Mouse (Mus musculus) regulatory T cell (primary cell): ENCODE results near the gene Angptl2.

Source experiments
- in situ Hi-C: fragments of 300-600 bp; cut with MboI, MseI; formaldehyde crosslinking; loops from one replicate; pipeline ENCODE4 v1.15.1; 2025; ENCODE audit warnings: high pct_unique_total_duplicates

Gene Angptl2

DNA sequence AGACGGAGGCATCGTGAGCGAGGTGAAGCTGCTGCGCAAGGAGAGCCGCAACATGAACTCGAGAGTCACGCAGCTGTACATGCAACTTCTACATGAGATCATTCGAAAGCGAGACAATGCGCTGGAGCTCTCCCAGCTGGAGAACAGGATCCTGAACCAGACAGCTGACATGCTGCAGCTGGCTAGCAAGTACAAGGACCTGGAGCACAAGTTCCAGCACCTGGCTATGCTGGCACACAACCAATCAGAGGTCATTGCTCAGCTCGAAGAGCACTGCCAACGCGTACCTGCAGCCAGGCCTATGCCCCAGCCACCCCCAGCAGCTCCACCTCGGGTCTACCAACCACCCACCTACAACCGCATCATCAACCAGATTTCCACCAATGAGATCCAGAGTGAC lies 12.7 kb downstream of the Angptl2 start:
- in situ Hi-C loops = no loop called here

DNA sequence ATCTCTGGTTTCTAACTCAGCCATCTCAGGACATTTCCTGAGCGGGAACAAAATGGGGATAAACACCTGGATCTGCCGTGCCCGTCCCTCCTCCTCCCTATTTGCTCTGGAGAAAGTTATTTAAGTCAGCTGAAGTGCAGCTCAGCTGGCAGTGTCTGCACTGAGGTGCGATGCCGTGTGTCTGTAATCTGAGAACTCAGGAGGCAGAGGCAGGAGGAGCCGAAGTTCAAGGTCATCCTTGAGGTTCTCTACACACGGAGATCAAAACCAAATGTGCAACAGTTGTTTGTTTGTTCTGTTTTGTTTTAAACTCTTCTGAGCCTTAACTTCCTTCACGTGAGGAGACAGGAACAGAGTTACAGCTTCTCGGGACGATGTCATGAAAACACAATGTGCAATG lies 14.8 kb downstream of the Angptl2 start:
- in situ Hi-C loops = no loop called here

DNA sequence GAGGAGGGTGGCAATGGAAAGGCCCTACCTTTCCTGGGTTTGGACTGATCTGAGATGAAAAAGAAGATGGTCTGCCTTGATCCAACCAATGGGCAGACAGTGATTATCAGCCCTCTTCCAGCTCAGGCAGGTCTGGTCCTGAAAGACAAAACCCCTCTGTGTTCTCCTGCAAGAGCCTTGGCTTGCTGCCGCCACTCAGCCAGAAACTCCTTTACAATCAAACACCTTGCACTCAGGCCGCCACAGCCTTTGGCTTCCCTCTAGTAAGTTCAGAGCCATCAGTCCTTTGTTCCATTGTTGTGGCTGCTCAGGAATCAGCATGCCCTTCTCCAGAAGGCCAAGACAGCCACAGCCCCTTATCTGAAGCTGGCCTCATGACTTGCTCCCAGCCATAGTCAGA lies 15.9 kb downstream of the Angptl2 start:
- in situ Hi-C loops = no loop called here

DNA sequence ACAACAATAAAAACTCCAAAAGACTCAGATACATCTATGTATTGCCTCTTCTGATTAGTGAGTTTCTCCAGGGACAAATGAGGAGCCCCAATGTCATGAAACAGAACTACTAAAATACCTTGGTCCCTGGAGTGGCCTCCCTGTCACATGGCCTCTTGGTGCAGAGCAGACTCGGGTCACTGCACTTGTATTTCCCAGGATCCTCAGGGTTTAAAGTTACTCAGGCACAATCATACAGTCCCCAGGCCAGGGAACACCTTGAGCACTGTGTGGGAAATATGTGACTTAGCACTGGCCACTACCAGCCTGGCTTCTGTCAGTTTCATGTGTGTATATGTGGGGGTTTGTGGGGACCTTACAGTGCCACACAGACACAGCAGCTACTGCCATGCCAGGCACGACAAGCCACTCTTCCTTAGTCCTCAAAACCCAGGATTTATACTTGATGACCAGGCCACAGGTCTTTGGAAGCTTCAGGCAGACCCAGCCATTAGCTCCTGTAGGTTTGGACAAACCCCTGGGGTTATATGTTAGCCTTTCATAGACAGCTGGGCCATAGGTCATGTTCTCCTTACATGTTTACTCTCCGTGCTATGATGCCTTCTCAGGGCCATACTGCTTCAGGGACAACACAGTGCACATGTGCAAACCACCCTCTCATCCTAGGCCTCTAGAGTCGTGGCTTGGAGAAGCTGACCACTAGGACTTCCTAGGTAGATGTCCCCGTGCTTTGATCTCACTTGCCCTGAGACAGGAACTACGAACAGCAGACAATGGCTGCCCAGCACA lies 17.1 kb downstream of the Angptl2 start:
- in situ Hi-C loops = no loop called here

DNA sequence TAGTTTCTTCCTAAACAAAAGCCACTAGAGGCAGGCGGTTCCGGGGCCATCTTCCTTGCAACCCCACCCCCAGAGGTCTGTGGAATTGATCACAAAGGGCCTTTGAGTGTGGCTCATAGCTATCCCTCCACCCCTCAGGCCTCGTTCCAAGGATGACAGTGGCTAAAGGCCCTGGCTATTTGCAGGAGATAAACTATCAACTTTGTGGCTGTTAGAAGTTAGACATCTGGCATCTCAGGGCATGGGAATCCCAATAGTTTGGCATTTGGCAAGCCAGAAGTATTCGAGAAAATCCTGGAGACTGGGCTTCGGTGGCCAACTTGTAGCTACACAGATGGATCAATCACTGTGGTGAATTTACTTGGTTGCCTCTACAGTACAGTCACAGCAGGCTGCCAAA lies 18.0 kb downstream of the Angptl2 start:
- in situ Hi-C loops = no loop called here

DNA sequence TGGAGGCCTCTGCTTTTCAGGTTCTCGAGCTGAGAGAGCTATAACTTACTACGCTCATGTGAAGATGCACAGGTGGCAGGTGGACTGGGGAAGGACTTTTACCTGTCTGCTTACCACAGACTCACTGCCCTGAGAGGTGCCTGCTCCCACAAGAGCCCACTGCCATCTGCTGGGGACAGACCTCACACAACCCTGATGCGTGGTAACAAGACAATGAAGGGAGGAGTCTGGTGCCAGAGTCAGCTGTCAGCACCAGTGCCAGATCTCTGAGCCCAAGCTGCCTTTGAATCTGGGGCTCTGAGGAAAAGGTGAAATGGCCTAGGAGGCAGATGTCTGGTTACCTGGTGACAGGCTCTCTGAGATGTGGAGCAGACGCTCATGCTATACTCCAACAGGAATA lies 19.0 kb downstream of the Angptl2 start:
- in situ Hi-C loops = no loop called here

DNA sequence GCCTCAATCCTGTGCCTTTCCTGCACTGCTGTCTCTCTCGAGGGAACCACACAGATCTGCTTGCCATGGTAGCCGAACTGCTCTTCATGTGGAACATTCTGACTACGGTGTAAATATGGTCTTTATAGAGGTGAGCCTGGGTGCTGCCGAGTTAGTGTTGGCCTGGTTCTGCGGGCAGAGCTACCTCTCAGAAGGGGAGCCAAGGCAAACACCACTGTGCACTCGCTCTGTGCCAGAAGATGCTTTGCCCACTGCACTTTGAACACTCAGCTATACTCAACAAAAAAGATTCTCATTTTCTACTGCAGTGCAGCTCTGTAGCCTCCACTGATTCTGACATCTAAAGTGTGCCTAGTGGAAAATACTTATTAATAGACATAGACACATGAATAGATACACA lies 21.7 kb downstream of the Angptl2 start:
- in situ Hi-C loops = no loop called here

DNA sequence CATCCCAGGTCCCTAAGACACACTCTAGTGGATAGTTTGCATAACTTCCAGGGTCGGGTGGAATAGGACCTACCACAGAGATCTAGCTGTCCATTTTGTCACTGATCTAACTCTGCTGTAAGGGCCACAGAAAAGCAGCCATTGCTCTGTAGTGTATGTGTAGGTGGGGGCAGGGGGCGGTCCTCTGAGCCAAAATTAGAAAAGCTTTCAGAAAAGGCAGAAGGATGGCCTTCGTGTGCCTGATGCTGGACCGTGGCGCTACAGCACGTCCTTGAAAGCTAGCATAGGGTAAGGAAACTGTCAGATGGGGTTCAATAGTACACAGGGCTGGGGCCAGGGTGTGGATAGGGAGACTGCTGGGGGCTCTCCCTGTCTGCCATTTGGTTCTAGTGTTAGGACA lies 29.0 kb downstream of the Angptl2 start:
- in situ Hi-C loops = no loop called here

DNA sequence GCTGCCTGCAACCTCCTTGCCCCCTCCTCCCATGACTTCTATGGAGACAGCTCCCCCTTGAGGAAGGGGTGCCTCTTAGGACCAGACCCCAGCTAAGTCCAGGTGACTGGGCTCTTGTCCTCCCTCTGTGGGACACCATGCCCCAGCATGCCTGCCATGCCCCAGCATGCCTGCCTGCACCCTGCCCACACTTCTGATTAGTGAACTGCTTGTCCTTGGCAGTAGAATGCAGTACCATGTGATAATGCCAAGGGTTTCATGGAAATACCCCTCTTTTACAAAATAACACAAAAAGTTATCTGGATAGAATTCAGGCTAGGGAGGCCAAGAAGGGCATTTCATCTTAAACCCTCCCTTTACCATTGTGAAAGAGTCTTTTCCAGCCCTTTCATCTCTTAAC lies 29.5 kb downstream of the Angptl2 start:
- in situ Hi-C loops = no loop called here

DNA sequence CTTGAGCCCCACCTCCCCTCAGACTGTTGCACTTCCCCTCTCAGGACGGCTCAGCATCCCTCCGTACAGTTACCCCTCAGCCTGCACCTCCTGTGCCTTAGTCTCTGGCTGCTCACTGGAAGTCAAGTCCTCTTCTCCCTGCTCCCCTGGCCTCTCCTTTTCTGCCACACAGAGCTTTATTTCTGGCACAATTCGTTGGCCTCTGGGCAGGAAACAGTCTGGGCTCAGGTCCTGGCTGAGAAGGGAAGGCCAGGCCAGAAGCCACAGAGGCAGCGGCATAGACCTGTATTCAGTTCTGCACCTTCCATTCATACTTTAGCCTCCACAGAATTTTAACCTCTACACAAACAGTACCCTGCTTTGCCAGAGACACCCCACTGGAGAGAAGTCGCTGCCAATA lies 31.0 kb downstream of the Angptl2 start:
- in situ Hi-C loops = no loop called here

DNA sequence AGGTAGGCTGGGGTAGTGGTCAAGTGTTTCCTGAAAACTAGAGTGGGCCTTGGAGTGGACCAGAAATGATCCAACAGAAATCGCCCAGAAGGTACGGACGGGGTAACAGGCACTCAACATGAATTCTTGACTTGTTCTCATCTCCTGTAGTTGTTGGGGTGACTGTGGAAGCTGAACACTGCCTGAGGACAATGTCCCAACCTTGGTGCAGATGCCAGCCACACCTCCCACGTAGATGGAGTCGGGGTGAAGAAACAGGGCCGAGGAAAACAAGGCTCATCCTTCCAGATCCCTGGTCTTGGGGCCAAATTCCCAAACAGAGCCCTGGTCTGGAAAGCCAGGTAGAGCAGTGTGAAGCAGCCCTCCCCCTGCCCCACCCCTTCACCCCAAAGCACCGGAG lies 32.7 kb downstream of the Angptl2 start:
- in situ Hi-C loops = no loop called here

DNA sequence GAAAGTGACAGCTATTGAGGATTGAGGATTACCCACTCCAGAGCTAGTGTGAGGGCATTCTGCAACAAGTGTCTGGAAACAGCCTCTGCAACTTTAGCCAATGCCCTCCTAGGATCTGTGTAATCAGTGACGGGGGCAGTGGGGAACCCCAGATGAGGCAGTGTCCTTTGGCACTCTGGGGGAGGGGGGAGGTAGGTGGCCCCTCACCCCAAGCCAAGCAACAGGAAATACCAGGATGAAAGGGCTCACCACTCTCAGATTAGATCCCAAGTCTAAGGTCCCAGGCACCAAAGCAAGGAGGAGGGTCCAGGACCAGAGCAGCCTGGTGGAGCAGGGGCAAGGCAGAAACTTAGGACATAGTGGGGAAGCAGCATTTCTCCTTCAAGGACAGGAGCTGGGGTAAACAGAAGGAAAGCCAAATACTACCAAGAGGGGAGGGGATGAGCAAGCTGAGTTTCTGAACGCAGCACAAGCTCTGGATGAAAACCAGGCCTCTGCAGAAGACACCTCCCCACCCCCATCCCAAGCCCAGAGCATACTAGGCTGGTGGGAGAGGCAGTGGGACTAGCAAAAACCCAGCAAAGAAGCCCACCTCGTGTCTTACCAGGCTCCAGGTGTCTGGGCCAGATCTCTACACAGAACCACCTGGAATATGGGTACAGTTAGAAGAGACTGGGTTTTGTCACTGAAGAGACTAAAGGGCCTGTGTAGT lies 34.2 kb downstream of the Angptl2 start:
- in situ Hi-C loops = no loop called here

DNA sequence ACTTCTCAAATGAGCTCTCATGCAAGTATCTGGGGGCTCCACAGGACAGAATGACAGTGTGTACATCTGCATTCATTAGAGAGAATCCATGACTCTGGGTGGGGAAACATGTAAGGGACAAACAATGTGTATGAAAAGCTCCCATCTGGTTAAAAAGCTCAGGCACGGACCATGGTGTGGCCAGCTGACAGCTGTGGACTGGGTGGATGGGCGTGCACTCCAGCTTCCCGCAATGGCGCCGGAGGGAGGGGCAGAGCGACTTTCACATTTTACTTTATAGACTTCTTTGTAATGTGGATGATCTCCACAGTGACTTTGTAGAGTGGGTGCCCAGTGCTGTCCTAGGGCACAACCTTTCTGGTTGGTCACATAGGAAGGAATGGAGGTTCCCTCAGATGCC lies 36.9 kb downstream of the Angptl2 start:
- in situ Hi-C loops = no loop called here

DNA sequence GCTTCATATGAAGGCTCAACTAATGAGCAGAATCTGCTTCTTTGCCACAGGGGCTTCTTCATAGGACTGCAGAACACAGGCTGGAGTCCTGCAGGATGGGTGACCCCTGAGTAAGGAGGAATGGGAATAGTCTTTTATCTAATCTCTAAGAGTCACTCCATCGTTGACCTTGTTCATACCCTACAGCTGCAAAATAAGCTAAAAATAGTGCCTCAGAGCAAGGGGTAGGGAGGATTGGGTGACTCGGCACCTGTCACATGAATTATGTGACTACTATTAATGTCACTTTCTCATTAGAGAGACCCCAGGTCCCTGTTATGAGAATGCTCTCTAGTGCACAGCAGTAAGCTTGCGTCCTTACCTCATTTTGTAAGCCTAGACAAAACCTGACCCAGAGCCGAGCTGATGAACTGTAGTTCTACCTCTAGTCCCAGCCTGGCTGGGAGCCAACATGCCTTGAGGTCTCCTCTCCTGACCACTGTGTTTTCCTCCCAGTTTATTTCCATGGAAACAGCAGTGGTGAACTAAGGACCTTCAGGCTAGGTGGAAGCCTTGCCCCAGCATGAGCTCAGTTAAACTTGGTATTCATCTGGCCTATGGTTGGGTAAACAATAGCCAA lies 37.8 kb downstream of the Angptl2 start:
- in situ Hi-C loops = no loop called here

DNA sequence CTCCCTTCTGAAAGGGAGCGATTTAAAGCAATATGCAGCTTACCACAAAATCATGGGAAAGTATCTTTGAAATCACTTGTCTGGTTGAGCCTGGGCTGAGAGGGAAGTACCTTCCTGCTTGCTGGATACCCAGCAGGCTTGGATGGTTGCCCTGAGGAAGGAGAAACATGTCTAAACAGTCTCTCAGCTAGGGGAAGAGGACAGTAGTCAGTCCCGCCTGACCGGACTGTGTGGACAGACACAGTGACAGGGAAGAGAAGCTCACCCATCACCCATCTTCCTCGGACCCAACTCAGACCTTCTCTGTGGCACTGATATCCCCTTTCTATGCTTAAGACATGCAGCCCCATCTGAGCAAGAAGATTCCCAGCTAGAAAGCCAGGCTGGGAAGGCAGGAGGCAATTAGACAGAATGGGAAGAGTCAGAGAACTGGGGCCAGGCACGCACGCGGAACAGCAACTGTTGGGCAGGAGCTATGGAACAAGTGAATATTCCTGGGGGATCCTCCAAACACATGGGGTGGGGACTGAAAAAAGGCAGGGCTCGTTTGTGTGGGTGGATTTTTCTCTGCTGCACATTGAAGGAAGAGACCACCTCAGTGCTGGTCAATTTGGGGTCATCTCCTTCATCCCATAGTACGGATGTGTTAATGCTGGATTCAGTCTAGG lies 38.6 kb downstream of the Angptl2 start:
- in situ Hi-C loops = no loop called here

DNA sequence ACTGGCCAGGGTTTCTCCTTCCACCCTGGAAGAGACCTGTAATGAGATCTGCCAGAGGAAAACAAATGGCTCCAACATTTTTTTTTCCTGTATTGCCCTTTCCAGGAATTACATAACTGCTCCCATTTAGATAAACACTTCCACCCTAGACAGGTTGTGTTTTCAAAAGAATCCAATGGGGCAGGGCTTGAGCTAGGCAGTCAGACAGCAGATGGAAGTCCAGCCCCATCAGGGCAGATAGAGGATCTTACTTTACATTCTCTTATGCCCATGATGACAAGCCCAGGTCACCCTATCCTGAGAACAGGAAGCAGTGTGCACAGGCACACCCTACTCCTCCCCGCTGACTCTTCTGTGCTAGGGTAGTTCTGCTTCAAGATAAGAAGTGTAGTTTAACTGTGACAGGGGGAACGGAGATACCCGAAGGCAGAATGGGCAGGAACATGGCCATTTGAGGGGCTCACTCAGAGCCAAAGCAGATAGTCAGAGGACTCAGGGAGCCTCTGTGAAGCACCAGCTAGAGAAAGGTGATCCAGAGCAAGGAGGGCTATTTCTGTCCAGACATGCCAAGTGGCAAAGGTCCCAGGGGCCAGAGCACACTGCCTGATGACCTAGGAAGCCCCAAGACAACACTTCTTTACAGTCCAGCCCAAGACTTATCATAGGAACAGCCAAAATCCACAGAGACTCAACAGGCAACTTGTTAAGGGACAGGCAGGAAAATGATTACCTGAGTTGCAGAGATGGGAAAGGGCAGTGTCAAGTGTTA lies 41.1 kb downstream of the Angptl2 start:
- in situ Hi-C loops = no loop called here

DNA sequence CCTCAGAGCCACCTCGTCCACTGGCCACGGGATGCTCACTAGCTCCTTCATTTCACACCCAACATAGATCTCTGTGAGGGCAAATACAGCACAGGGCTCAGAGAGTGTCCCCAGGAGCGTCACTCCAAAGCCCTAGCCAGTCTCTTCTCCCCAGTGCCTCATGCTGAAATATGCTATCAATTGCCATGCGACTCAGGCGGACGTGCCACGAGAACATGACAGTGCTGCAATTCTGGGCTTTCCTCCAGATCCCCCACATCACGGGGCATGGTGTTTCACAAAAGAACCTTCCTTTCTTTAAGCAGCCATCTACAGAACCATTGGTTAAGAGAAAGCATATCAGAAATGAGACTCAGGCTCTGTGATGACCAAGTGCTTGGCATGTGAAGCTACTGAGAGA lies 44.9 kb downstream of the Angptl2 start:
- in situ Hi-C loops = no loop called here

DNA sequence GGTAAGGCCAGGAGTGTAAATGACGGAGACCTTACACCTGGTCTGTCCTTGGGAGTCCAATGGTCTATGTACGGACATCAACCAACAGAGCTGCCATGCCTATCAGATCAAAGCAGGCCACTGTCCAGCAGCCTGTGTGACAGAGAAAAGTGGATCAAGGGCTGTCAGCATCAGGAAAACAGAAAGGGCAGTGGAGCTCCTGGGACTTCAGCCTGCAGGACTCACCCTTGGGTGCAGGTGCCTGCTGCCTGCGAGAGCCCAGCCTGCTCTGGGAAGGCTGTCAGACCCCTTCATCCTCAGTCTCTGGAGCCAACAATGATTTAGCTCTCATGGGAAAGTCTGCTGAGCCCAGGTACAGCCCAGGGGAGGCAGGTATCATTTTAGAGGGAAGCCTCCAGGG lies 45.6 kb downstream of the Angptl2 start:
- in situ Hi-C loops = no loop called here

DNA sequence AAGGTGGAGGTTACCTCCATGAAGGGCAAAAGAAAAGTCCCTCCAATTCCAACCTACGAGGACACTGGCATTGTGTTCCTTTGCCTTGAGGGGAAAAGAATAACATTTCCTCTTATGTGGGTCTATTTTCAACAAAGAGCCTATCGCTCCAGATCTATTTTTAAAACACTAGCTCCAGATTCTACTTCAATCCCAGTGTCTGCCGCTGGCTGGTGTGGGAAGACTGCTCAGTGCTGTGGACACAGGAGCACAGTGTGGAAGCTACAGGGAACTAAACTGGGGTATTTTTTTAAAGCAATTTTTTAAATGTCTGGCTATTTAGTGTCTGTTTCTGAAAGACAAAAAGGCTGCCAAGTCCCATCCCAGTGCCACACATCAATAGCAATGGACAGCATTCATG lies 49.9 kb downstream of the Angptl2 start:
- in situ Hi-C loops = no loop called here

DNA sequence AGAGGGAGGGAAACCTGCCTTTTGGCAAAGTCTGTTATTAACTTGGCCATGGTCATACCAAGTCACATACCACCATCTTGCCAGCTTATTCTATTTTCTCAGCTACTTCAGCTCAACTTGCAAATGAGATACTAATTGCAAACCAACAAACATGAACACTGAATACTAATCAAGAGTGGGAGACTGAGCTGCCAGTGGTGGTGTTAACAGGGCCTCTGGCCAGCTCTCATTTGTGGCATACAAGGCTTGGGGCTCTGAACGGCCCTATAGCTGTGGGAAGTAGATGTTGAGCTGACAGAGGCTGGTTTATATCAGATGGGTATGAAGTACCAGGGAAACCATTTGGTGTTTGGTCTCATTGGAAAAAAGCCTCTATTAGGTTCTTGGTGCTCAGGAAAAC lies 51.2 kb downstream of the Angptl2 start:
- in situ Hi-C loops = no loop called here

DNA sequence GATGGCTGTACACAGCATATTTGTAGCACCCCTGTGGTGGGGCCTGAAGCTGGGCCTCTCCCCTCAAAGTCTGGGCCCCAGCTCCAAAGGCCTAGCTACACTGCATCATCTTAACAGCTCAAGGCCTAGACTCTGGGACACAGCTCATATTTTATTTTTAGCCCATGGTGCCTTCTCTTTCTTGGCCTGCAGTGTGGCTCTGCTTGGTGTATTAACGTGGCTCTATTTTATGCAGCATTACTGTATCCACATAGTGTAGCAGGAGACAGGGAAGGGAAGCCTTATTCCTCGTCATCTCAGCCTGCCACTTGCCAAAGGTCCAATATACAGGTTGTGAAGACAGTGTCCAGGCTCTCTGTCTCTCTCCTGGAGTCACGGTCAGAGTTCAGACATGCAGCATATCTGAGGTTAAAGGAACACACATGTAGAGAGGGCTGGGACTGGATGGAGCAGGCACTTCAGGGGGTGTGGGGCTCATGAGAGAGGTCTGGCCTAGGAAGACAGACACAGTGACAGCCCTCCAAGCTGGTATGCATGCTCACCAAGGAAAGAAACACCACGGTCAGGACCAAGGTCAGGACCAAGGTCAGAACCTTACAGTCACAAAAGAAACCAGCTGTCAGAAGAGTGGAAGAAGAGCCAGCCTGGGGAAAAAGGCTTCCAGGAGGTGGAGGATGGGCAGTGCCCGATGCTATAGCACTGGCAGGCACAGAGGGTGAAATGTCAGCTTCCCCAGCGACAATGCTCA lies 52.7 kb downstream of the Angptl2 start:
- in situ Hi-C loops = no loop called here
